Mouse (Mus musculus) midbrain, postnatal 0 days (tissue): Measurements from ENCODE around the gene Gcfc2. TPM values are rescaled to one million over a fixed set of nuclear protein-coding genes. Genes with fewer than 3 reads are reported as not detected.

Source experiments
- ATAC-seq: fragments of 200-750 bp; cut with Nextera tagmentation; 2 replicates; pipeline ENCODE4 v1.8.0; 2017; ENCODE audit warnings: moderate number of reproducible peaks, mild to moderate bottlenecking, moderate TSS enrichment, moderate library complexity; ENCODE audit not compliant: low FRiP score
- DNase-seq: peaks from one replicate; pipeline ENCODE4 v3.0.0-alpha.2; 2015; ENCODE audit warnings: low spot score
- H3K27ac ChIP-seq: fragments of 300-500 bp; sonication (generic); 2 replicates; pipeline ENCODE4 v1.5.1; 2014; ENCODE audit warnings: low read depth, mild to moderate bottlenecking, low read length, mixed read lengths
- H3K27me3 ChIP-seq: fragments of 300-500 bp; sonication (generic); 2 replicates; pipeline ENCODE4 v1.6.1; 2014; ENCODE audit warnings: low read length, control low read depth, mixed read lengths; ENCODE audit not compliant: insufficient read depth
- H3K36me3 ChIP-seq: fragments of 300-500 bp; sonication (generic); 2 replicates; pipeline ENCODE4 v1.6.1; 2014; ENCODE audit warnings: low read length, control low read depth, mixed read lengths; ENCODE audit not compliant: insufficient read depth
- H3K4me1 ChIP-seq: fragments of 300-500 bp; sonication (generic); 2 replicates; pipeline ENCODE4 v1.6.1; 2014; ENCODE audit warnings: mild to moderate bottlenecking, control low read depth, antibody characterized with exemption, low read length, mixed read lengths; ENCODE audit not compliant: insufficient read depth
- H3K4me2 ChIP-seq: fragments of 300-500 bp; sonication (generic); 2 replicates; pipeline ENCODE4 v1.6.1; 2014; ENCODE audit warnings: low read depth, mild to moderate bottlenecking, low read length, mixed read lengths; ENCODE audit not compliant: poor library complexity, severe bottlenecking
- H3K4me3 ChIP-seq: fragments of 300-500 bp; sonication (generic); 2 replicates; pipeline ENCODE4 v1.5.1; 2014; ENCODE audit warnings: low read depth, mild to moderate bottlenecking, low read length, moderate library complexity
- H3K9ac ChIP-seq: fragments of 300-500 bp; sonication (generic); replicated peaks from 2 replicates; pipeline ENCODE4 v1.6.1; 2014; ENCODE audit warnings: mild to moderate bottlenecking, low read length, moderate library complexity, mixed read lengths; ENCODE audit not compliant: poor library complexity, severe bottlenecking
- H3K9me3 ChIP-seq: fragments of 300-500 bp; sonication (generic); 2 replicates; pipeline ENCODE4 v1.6.1; 2016; ENCODE audit warnings: low read length, control low read depth
- CTCF ChIP-seq: IDR thresholded peaks from 2 replicates; pipeline ENCODE4 v1.5.1; 2016; ENCODE audit warnings: antibody characterized with exemption, mild to moderate bottlenecking
- WGBS: fragments of 180-500 bp; shearing (Covaris S2); extraction: QIAGEN DNeasy Blood & Tissue Kit; methylation state at CpG from one replicate; pipeline ENCODE4 v1.1.7; 2014; 5-methylcytosine and 5-hydroxymethylcytosine counted together
- polyA plus RNA-seq: library from polyadenylated mRNA; unstranded; fragments of >200 nt; fragmentation: Nextera tagmentation; extraction: Ambion mirVana; gene quantifications from 2 replicates; pipeline ENCODE4 v1.2.1, GENCODE M21; 2015
- total RNA-seq: library from RNA; depleted of rRNA; stranded (reverse); fragments of >200 nt; gene quantifications from 2 replicates; pipeline ENCODE4 v1.2.3, GENCODE M21; 2014

The Gcfc2 gene
- total and polyA plus RNA-seq, 2 experiments from 2014 or later, result 4.9 to 16.8 TPM

DNA sequence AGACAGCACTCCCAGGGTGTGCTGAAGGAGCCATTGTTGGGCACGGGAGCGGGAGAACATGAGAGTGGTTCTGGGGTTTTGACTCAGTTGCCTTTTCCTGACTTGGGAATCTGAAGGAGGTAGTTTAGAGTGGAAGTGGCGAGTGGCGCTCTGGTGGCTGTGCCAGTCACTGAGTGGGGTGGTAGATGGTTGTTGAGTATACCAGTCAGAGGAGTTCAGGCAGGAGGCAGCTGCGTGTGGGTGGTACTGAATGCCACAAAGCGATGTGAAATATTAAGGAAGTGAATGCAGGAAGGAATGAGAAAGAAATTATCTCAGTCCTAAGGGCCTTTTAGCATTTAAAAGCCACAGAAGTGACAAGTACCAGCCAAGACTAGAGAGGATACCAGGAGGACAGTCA is 23.4 kb downstream of the Gcfc2 start:
- H3K36me3 ChIP-seq, result peaks cover 43% of the 10 kb centered on the region
- no peak overlapping the region for H3K4me2 ChIP-seq
- no peaks in the 10 kb centered on the region for H3K27me3 ChIP-seq
- H3K27ac ChIP-seq, result no peak overlapping the region
- H3K9me3 ChIP-seq, result no peaks in the 10 kb centered on the region
- H3K4me3 ChIP-seq, result no peak overlapping the region
- DNase-seq, result no peak
- H3K4me1 ChIP-seq, result no peaks in the 10 kb centered on the region
- 96% methylated on average over 6 of the region's 6 CpGs for WGBS
- ATAC-seq, result no peak
- H3K9ac ChIP-seq, result no peak overlapping the region
- TF ChIP-seq CTCF, result no peak

DNA sequence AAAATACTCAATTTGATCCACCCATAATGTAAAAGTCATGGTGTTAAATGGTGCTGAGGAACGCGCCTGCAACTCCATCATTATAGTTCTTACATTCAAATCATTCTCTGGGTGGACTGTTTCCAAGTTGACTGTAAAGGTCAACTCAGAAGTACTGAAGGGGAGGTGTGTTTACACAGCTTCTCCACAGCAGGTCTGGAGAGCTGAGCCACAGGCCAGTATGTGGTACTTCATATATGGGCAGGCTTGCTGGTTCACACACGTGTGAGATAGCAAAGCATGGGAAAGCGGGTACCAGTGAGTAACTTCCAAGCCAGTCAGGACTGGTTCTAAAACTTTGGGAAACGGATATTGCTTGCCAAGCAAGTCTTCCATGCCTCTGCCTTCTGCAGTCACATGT is 31.7 kb downstream of the Gcfc2 start:
- Histone ChIP-seq H3K27ac (no peak overlapping the region), H3K4me3 (no peak overlapping the region), H3K4me2 (no peak overlapping the region), H3K9ac (no peak overlapping the region), H3K4me1 (no peaks in the 10 kb centered on the region), H3K27me3 (no peaks in the 10 kb centered on the region), H3K36me3 (peaks cover 35% of the 10 kb centered on the region), H3K9me3 (no peaks in the 10 kb centered on the region)
- DNase-seq, result no peak
- no peak for ATAC-seq
- no peak for TF ChIP-seq CTCF
- 90% methylated on average over 5 of the region's 5 CpGs for WGBS

DNA sequence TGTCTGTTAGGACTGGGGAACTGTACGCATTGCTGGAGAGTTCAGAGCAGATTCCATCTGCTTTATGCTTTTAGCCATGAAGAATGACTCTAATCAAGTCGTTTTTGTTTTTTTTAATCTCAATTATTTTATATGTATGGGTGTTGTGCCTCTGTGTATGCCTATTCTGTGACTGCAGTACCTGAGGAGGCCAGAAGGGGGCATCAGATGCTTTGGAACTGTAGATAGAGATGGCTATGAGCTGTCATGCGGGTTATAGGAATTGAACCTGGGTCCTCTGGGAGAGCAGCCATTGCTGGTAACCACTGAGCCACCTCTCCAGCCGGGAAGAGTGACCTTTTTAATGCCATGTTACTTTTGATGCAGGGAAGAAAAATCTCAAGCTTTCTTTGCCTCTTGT is 32.9 kb downstream of the Gcfc2 start:
- TF ChIP-seq CTCF, result peak; percentile 64
- no peak overlapping the region for H3K9ac ChIP-seq
- no peak overlapping the region for H3K4me3 ChIP-seq
- no peaks in the 10 kb centered on the region for H3K4me1 ChIP-seq
- ATAC-seq (no peak), DNase-seq (no peak)
- H3K9me3 ChIP-seq, result no peaks in the 10 kb centered on the region
- no peak overlapping the region for H3K4me2 ChIP-seq
- no peaks in the 10 kb centered on the region for H3K27me3 ChIP-seq
- peaks cover 46% of the 10 kb centered on the region for H3K36me3 ChIP-seq
- no peak overlapping the region for H3K27ac ChIP-seq
- WGBS, result 91% methylated on average over 4 of the region's 4 CpGs

DNA sequence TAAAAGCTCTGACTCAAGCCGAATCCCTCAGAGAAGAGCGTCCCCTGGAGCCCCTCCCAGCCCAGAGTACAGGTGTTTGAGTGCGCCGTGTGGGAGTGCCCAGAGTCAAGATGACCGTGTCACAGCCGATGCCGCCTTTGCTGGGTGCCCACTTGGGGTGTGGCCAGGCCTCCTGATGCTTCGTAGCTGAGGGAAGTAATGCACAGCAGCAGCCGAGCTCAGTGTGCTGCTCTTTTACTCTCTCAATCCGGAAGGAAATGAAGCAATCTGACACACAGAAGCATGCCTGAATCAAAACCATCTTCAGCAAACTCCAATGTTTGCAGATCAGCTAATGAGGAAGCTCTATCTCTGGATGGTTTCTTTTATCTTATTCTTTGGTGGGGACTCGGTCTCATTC is 34.5 kb downstream of the Gcfc2 start:
- Histone ChIP-seq H3K36me3 (peaks cover 52% of the 10 kb centered on the region), H3K4me3 (no peak overlapping the region), H3K27ac (no peak overlapping the region), H3K4me1 (no peaks in the 10 kb centered on the region), H3K9ac (no peak overlapping the region), H3K4me2 (no peak overlapping the region), H3K9me3 (no peaks in the 10 kb centered on the region), H3K27me3 (no peaks in the 10 kb centered on the region)
- DNase-seq (no peak), ATAC-seq (no peak)
- 90% methylated on average over 11 of the region's 11 CpGs for WGBS
- no peak for TF ChIP-seq CTCF

DNA sequence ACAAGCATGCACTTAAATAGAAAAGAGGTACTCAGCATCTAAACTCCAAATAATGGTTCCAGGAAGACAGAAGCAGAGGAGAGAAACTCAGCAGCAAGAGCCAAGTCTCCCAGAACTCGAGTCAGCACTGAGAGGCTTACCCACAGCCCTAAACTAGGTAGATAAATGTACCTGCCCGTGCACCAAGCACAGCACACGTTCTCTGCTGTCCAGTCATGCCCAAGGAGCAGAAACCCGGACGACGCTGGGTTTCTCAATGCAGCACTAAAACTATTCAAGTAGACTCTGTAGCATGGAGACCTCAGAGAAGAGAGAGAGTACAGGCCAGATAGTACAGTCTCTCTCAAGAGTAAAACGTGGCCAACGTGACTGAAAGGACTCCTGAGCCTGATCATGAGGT is 36.4 kb downstream of the Gcfc2 start:
- H3K9ac ChIP-seq, result no peak overlapping the region
- H3K9me3 ChIP-seq, result no peaks in the 10 kb centered on the region
- 92% methylated on average over 8 of the region's 8 CpGs for WGBS
- H3K36me3 ChIP-seq, result peaks cover 50% of the 10 kb centered on the region
- no peak overlapping the region for H3K4me2 ChIP-seq
- DNase-seq, result no peak
- ATAC-seq, result no peak
- no peaks in the 10 kb centered on the region for H3K27me3 ChIP-seq
- H3K4me1 ChIP-seq, result peaks cover 5% of the 10 kb centered on the region; the same call in 1 of the 2 replicates
- no peak overlapping the region for H3K27ac ChIP-seq
- no peak for TF ChIP-seq CTCF
- no peak overlapping the region for H3K4me3 ChIP-seq

DNA sequence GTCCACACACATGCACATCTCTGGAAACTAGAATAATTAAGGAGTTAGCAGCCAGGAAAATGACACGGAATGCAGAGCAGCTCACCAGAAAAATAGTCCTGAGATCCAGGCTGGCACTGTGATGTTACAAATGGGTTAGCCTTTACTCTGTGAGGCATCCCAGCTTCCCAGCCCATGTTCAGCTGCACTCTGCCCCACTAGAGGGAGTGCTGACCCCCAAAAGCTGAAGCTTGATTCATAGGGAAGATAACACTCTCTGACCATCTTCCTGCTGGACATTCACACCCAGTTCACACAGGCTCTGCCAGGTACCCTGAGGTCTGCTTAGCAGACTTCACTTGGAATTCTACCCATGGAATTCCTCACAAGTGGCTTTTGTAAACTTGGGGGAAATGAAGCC is 36.8 kb downstream of the Gcfc2 start:
- no peak for ATAC-seq

More for the DNA sequence above, 36.8 kb downstream of the Gcfc2 start:
- H3K4me1 ChIP-seq, result peaks cover 8% of the 10 kb centered on the region; the same call in 1 of the 2 replicates
- DNase-seq, result no peak
- no peak overlapping the region for H3K9ac ChIP-seq
- no peak overlapping the region for H3K4me3 ChIP-seq
- 82% methylated on average over 1 of the region's 1 CpGs for WGBS
- peak; percentile 58 for TF ChIP-seq CTCF
- H3K4me2 ChIP-seq, result no peak overlapping the region
- no peaks in the 10 kb centered on the region for H3K27me3 ChIP-seq
- peaks cover 49% of the 10 kb centered on the region for H3K36me3 ChIP-seq
- no peak overlapping the region for H3K27ac ChIP-seq
- no peaks in the 10 kb centered on the region for H3K9me3 ChIP-seq
